Mouse (Mus musculus) embryonic facial prominence, embryonic 12.5 days (tissue): ENCODE data around the gene Prc1. TPM values are rescaled to one million over a fixed set of nuclear protein-coding genes. Genes with fewer than 3 reads are reported as not detected.

ENCODE experiments used
- ATAC-seq: fragments of 200-750 bp; cut with Nextera tagmentation; 2 replicates; pipeline ENCODE4 v1.8.0; 2017; ENCODE audit not compliant: insufficient number of reproducible peaks, insufficient read depth, low FRiP score, low TSS enrichment
- H3K27ac ChIP-seq: fragments of 300-500 bp; sonication (generic); 2 replicates; pipeline ENCODE4 v1.5.1; 2016; ENCODE audit warnings: mild to moderate bottlenecking
- H3K27me3 ChIP-seq: fragments of 300-500 bp; sonication (generic); 2 replicates; pipeline ENCODE4 v1.6.1; 2016; ENCODE audit warnings: mild to moderate bottlenecking, moderate library complexity
- H3K36me3 ChIP-seq: fragments of 300-500 bp; sonication (generic); 2 replicates; pipeline ENCODE4 v1.6.1; 2016; ENCODE audit warnings: mild to moderate bottlenecking
- H3K4me1 ChIP-seq: fragments of 300-500 bp; sonication (generic); 2 replicates; pipeline ENCODE4 v1.6.1; 2016
- H3K4me2 ChIP-seq: fragments of 300-500 bp; sonication (generic); replicated peaks from 2 replicates; pipeline ENCODE4 v1.6.1; 2016; ENCODE audit warnings: mild to moderate bottlenecking, moderate library complexity
- H3K4me3 ChIP-seq: fragments of 300-500 bp; sonication (generic); 2 replicates; pipeline ENCODE4 v1.5.1; 2016; ENCODE audit warnings: mild to moderate bottlenecking
- H3K9ac ChIP-seq: fragments of 300-500 bp; sonication (generic); 2 replicates; pipeline ENCODE4 v1.6.1; 2016; ENCODE audit warnings: mild to moderate bottlenecking, moderate library complexity
- H3K9me3 ChIP-seq: fragments of 300-500 bp; sonication (generic); 2 replicates; pipeline ENCODE4 v1.6.1; 2016; ENCODE audit warnings: mild to moderate bottlenecking, moderate library complexity
- WGBS: fragments of 180-500 bp; shearing (Covaris S2); methylation state at CpG from one replicate; pipeline ENCODE4 v1.1.7; 2016; 5-methylcytosine and 5-hydroxymethylcytosine counted together
- polyA plus RNA-seq: library from polyadenylated mRNA; unstranded; fragments of >200 nt; fragmentation: Nextera tagmentation; extraction: Ambion mirVana; gene quantifications from 2 replicates; pipeline ENCODE4 v1.2.1, GENCODE M21; 2016

The Prc1 gene
- polyA plus RNA-seq, 1 experiment from 2014 or later, result 136 TPM

DNA sequence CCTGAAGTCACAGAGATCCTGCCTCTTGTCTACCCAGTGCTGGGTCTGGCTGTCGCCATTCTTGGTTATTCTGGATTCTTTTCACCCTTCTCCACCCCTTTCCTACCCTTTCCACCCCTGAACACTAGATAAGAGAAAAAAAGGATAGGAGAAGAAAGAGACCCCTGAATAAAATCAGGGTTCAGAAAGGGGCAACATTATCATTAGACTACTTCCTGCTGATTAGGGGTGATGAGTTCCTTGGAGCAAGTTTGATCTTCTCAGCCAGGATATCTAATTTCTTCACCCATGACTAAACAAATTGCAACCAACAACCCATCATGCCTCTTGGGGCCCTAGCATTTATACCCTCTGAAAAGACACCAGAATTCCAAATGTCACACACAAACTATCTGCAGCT is 26.5 kb upstream of the Prc1 start:
- Histone ChIP-seq H3K27ac (no peak overlapping the region), H3K4me2 (no peak overlapping the region), H3K9me3 (no peaks in the 10 kb centered on the region), H3K4me3 (no peak overlapping the region), H3K4me1 (peaks cover 17% of the 10 kb centered on the region), H3K27me3 (no peaks in the 10 kb centered on the region), H3K9ac (no peak overlapping the region), H3K36me3 (peaks cover 28% of the 10 kb centered on the region)
- WGBS, result 73% methylated on average over 1 of the region's 1 CpGs
- ATAC-seq, result no peak

DNA sequence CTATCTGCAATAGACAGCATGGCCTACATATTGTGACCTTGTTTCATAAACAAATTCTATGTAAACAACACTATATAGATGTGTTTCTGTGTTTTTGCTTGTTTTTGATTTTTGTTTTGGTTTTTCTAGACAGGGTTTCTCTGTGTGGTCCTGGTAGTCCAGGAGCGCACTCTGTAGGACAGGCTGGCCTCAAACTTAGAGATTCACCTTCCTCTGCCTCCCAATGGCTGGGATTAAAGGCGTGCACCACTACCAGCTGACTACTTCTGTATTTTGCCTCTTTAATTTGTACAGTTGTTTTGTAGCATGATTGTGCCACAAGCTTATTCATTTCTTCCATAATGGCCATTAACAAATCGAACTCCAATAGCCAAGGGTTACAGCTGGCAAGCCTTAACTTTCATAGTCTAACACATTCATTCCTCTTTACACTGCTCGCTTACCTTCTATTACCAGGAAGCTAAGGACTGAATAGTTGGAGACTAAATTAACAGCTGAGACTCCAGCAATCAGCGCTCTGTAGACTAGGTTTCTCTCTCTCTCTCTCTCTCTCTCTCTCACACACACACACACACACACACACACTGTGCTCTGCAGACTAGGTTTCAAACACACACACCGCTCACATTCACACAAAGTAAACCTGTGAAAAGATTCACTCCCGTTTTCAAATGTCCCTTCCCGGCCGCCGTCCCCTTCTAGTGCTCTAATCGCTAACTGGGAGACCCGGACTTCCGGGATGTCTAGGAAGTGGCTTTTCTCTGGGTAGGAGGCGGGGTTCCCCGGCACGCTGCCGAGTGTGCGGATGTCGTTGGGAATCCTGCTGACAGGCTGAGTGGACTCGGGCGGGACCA is 25.1 kb upstream of the Prc1 start, which contains the start of gene Vps33b:
Gene Vps33b (plus strand): TSS at position 753 of the 854 bp plus-strand sequence.
- H3K27me3 ChIP-seq, result no peaks in the 10 kb centered on the region
- peak within 1 kb of the TSS; percentile 86 for H3K4me3 ChIP-seq
- WGBS, result 6% methylated on average over 21 of the region's 21 CpGs
- peak within 1 kb of the TSS; percentile 79 for H3K9ac ChIP-seq
- peak; percentile 73 for ATAC-seq
- H3K27ac ChIP-seq, result peak within 1 kb of the TSS; percentile 73
- peaks cover 17% of the 10 kb centered on the region for H3K4me1 ChIP-seq
- no peaks in the 10 kb centered on the region for H3K9me3 ChIP-seq
- peak within 1 kb of the TSS; percentile 87 for H3K4me2 ChIP-seq
- H3K36me3 ChIP-seq, result peaks cover 40% of the 10 kb centered on the region

DNA sequence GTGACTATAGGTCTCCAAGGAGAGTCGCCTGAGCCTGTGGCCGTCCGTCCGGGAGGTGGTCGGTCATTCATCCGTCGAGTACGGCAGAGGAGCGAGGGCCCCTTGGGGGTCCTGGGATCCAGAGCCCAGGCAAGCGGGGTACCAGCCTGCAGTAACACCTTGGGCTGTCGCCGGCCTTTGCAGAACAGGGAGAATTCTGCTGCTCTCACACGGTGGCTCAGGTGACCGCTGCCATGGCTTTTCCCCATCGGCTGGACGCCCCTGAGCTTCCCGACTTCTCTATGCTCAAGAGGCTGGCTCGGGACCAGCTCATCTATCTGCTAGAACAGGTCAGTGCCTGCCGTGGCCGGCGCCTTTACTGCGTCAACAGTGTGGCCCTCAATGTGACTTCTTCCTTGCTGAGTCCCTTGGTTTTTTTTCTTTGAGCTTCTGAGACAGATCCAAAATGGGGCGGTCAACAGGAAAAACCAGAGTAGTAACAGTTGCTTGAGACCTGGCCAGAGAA is 24.4 kb upstream of the Prc1 start:
- Histone ChIP-seq H3K4me3 (peak overlapping the region; percentile 86), H3K36me3 (peaks cover 40% of the 10 kb centered on the region), H3K9me3 (peaks cover 5% of the 10 kb centered on the region), H3K4me1 (peaks cover 17% of the 10 kb centered on the region), H3K27ac (peak overlapping the region; percentile 48; the same call in 1 of the 2 replicates), H3K4me2 (peak overlapping the region; percentile 87), H3K9ac (peak overlapping the region; percentile 79), H3K27me3 (no peaks in the 10 kb centered on the region)
- under 1% methylated on average over 23 of the region's 23 CpGs for WGBS
- ATAC-seq, result peak; percentile 56

DNA sequence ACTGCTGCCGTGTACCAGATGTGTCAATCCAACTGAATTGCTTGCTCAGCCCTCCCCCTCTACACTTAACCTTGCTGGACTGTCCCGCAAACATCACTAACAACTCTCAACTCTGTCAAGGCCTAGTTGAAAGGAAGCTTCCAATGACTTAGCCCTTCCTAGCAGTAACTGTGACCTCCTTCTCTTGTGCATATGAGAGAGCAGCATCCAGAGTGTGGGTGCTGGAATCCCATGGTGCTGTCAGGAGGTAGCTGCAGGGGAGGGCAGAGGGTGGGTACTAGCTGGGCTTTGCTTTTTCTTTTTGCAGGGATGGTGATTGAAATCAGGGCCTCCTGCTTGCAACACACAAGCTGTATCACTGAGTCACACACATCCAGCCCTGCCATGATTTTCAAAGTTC is 20.8 kb upstream of the Prc1 start:
- Histone ChIP-seq H3K9me3 (peaks cover 11% of the 10 kb centered on the region), H3K36me3 (peaks cover 49% of the 10 kb centered on the region), H3K4me3 (no peak overlapping the region), H3K9ac (no peak overlapping the region), H3K27me3 (no peaks in the 10 kb centered on the region), H3K4me2 (no peak overlapping the region), H3K4me1 (peaks cover 15% of the 10 kb centered on the region), H3K27ac (no peak overlapping the region)
- no peak for ATAC-seq
- WGBS, result 93% methylated on average over 2 of the region's 2 CpGs

DNA sequence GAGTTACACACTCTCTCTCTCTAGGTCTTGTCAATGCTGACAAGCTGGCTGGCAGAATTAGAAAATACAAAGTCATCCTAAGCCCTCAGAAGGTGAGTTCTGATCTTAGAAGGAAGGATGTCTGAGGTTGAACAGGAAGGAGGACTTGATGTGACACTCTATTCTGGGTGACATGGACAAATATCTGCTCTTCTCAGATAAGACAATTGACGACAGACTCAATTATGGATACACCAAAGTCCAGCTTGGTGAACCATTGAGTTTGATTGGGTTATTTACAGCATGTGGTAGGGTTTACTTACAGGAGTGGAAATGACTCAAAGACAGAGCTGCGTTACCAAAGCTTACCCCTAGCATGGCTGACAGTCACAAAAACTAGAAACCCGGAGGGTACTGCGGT is 17.9 kb upstream of the Prc1 start:
- Histone ChIP-seq H3K4me3 (no peak overlapping the region), H3K4me1 (no peaks in the 10 kb centered on the region), H3K27me3 (no peaks in the 10 kb centered on the region), H3K4me2 (no peak overlapping the region), H3K9ac (no peak overlapping the region), H3K9me3 (peaks cover 11% of the 10 kb centered on the region), H3K27ac (no peak overlapping the region), H3K36me3 (peaks cover 60% of the 10 kb centered on the region)
- WGBS, result 95% methylated on average over 4 of the region's 4 CpGs
- no peak for ATAC-seq

DNA sequence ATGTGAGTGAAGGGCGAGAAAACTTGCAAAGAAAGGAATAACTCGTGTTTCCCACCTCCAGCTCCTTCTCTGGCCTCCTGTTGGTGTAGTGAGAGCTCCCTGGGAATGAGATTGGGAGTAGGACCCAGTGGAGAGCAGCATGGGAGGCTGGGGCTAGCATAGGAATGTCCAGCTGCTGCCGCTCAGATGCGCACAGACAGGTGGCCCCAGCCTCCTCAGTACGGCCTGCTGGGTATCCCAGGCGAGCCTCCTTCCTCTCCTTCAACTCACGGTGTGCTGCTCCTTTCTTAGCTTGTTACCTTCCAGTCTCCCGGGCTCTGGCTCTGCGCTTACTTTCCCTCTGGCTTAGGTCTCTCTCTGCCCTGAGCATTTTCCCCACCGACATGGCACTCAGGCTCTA is 14.2 kb upstream of the Prc1 start:
- Histone ChIP-seq H3K4me1 (no peaks in the 10 kb centered on the region), H3K4me2 (no peak overlapping the region), H3K27ac (no peak overlapping the region), H3K36me3 (peaks cover 58% of the 10 kb centered on the region), H3K27me3 (no peaks in the 10 kb centered on the region), H3K9ac (no peak overlapping the region), H3K4me3 (no peak overlapping the region), H3K9me3 (peaks cover 3% of the 10 kb centered on the region)
- ATAC-seq, result no peak
- 82% methylated on average over 10 of the region's 10 CpGs for WGBS

DNA sequence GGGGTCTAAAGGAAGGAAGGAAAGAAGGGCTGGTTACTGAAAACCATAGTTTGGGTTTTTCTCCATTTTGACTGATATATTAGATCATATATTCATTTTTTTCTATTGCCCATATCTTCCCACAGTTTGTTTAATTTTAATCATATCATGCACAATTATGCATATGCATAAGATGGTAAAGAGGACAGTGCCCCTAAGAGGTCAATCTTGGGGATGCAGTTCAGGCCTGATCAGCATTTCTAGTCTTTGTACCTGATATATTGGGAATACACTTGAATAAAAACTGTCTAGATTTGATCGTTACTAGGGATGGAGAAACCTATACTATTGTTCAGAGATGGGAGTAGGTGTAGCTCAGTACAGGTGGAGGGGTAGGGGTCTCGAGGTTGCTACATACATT is 13.3 kb upstream of the Prc1 start:
- Histone ChIP-seq H3K4me2 (no peak overlapping the region), H3K4me3 (no peak overlapping the region), H3K9me3 (no peaks in the 10 kb centered on the region), H3K36me3 (peaks cover 60% of the 10 kb centered on the region), H3K27ac (no peak overlapping the region), H3K9ac (no peak overlapping the region), H3K4me1 (no peaks in the 10 kb centered on the region), H3K27me3 (no peaks in the 10 kb centered on the region)
- no peak for ATAC-seq
- 90% methylated on average over 2 of the region's 2 CpGs for WGBS

DNA sequence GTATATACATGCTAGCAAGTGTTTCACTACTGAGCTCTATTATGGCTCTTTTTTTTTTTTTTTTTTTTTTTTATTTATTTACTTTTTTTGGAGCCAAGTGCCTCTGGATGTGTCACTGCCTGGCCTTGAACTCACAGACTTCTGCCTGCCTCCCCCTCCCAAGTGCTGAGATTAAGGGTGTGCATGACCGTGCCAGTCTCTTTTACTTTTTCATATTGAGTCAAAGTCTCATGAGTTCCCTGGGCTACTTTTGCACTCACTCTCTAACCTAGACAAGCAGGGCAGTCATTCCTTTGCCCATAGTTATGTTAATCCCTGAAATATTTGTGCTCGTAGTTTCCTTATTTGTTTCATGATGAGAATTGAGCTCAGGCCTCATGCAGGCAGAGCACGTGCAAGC is 12.6 kb upstream of the Prc1 start:
- Histone ChIP-seq H3K27ac (no peak overlapping the region), H3K9me3 (no peaks in the 10 kb centered on the region), H3K27me3 (no peaks in the 10 kb centered on the region), H3K36me3 (peaks cover 59% of the 10 kb centered on the region), H3K4me1 (no peaks in the 10 kb centered on the region), H3K4me3 (no peak overlapping the region), H3K4me2 (no peak overlapping the region), H3K9ac (no peak overlapping the region)
- WGBS, result 86% methylated on average over 3 of the region's 3 CpGs
- no peak for ATAC-seq

DNA sequence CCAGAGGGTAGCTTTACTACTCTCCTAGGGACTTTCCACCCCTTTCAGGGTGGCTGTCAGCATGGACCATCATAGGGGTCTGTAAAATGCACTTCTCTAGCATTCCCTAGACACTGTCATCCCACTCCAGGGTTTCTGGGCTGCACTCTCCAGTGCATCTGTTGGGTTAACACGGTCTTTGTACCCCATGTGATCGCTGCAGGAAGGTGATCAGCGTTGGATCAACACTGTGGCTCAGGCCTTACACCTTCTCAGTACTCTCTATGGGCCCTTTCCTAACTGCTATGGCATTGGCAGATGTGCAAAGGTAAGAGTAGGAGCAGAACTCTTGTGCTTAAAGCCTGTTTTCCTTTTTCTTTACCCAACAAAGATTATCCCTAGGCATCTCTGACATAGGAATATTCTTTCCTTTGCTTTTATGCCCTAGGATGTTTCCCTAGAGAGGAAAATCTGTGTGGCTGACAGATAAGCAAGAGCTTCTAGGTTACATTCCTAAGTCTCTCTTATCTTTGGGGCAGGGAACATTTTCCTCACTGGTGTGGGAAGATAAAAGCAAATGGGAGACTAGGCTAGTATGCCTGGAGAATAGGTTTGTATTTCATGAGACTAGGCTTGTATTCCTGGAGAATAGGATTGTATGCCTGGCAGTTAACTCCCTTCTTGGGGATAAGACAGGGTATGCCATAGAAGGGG is 10.9 kb upstream of the Prc1 start:
- no peaks in the 10 kb centered on the region for H3K9me3 ChIP-seq
- no peak overlapping the region for H3K27ac ChIP-seq
- H3K9ac ChIP-seq, result no peak overlapping the region
- no peak overlapping the region for H3K4me3 ChIP-seq
- H3K27me3 ChIP-seq, result no peaks in the 10 kb centered on the region
- no peaks in the 10 kb centered on the region for H3K4me1 ChIP-seq
- ATAC-seq, result no peak
- H3K4me2 ChIP-seq, result no peak overlapping the region
- H3K36me3 ChIP-seq, result peaks cover 64% of the 10 kb centered on the region
- WGBS, result 84% methylated on average over 3 of the region's 3 CpGs

DNA sequence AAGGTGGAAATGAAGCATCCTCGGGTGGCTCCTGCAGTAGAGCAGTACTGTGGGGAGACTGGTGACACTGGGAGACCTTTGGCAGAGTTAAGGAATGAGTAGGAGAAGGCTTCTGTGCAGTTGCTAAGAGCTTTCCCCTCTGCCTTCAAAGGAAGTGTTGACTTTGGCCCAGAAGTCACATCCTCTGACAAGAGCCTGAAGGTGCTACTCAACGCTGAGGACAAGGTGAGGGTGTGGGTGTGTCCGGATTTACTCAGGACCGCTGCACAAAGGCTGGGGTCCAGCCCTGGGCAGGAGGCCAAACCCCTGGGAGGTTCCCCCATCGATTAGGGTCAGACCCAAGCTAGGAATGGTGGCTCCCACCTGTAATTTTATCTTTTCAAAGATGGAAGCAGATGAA is 9.9 kb upstream of the Prc1 start:
- no peaks in the 10 kb centered on the region for H3K4me1 ChIP-seq
- H3K9me3 ChIP-seq, result no peaks in the 10 kb centered on the region
- H3K27me3 ChIP-seq, result no peaks in the 10 kb centered on the region
- no peak overlapping the region for H3K27ac ChIP-seq
- ATAC-seq, result no peak
- no peak overlapping the region for H3K9ac ChIP-seq
- peaks cover 66% of the 10 kb centered on the region for H3K36me3 ChIP-seq
- H3K4me2 ChIP-seq, result no peak overlapping the region
- no peak overlapping the region for H3K4me3 ChIP-seq
- WGBS, result 93% methylated on average over 5 of the region's 5 CpGs

DNA sequence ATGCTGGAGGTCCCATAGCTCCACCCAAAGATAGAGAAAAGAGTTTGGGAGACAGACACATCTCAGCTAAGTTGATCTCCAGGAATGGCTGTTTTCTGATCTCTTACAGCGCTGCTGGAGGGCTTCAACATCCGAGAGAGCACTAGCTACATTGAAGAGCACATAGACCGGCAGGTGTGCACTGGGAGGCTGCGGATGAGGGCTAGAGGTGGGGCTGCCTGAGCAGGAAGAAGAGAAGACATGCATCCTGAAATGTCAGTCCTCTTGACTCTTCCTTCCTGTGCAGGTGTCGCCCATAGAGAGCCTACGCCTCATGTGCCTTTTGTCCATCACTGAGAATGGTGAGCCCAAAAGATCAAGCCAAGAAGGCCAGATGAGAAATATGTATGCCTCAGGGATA is 8.5 kb upstream of the Prc1 start:
- H3K4me3 ChIP-seq, result no peak overlapping the region
- H3K4me2 ChIP-seq, result no peak overlapping the region
- 93% methylated on average over 6 of the region's 6 CpGs for WGBS
- no peak overlapping the region for H3K9ac ChIP-seq
- peaks cover 67% of the 10 kb centered on the region for H3K36me3 ChIP-seq
- H3K4me1 ChIP-seq, result no peaks in the 10 kb centered on the region
- H3K27me3 ChIP-seq, result no peaks in the 10 kb centered on the region
- ATAC-seq, result no peak
- H3K9me3 ChIP-seq, result no peaks in the 10 kb centered on the region
- no peak overlapping the region for H3K27ac ChIP-seq

DNA sequence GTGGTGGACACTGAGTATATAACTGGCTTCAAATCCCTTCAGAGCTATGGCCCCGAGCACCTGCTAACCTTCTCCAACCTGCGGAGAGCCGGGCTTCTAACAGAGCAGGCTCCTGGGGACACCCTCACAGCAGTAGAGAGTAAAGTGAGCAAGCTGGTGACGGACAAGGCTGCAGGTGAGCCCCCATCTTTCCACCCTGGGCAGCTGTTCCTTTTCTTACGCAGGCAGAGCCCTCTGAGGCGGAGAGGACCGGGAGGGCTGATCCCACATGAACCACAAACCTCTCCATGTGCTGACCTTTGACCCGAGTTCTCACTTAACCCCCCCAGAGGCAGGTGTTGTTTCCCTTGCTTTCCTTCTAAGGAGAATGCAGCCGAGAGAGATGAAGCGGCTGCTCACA is 6.5 kb upstream of the Prc1 start:
- Histone ChIP-seq H3K4me2 (no peak overlapping the region), H3K4me3 (no peak overlapping the region), H3K36me3 (peaks cover 67% of the 10 kb centered on the region), H3K4me1 (no peaks in the 10 kb centered on the region), H3K9ac (no peak overlapping the region), H3K27me3 (no peaks in the 10 kb centered on the region), H3K9me3 (no peaks in the 10 kb centered on the region), H3K27ac (no peak overlapping the region)
- WGBS, result 68% methylated on average over 10 of the region's 10 CpGs
- 0 out of 2 replicates have a peak, but pooled peaks have one; percentile 22 for ATAC-seq
